Mouse (Mus musculus): ENCODE data around the gene Pde2a. TPM values are rescaled to one million over a fixed set of nuclear protein-coding genes. Genes with fewer than 3 reads are reported as not detected.

The Pde2a gene
- 100 to 1,000 TPM; 197 to 215 TPM for total RNA-seq (2021)
- long read RNA-seq, full-length matches to known transcripts, result 38 of 87 reads
- long read RNA-seq, partial matches to known transcripts, result 40 of 87 reads
- long read RNA-seq, other reads (novel, unspliced or antisense), result 9 of 87 reads

DNA sequence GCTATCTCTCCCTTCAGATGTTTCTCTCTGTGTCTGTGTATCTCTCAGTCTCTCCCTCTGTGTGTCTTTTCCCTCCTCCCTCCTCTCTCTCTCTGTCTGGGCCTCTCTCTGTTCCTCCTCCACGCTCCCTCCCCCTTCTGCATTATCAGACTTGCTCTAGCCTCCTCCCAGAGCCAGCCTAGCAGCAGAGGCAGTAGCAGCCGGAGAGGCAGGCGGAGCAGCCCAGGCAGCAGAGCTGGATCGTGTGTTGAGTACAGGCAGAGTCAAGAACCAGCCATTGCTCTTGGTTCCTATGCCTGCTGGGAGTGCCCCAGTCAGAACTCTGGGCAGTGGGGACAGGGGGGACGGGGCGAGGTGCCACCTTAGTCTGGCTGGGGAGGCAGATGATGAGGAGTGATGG, at the start of gene Pde2a:
TSS of gene Pde2a (plus strand) at position 163 of the 400 bp plus-strand sequence.
- DNase-seq (ENCODE audit: low spot score in 2 of 2), result peak; percentile 67

- no peak for DNase-seq (ENCODE audit: low spot score in 2 of 2)
Observed at GRCm38 (mm10) chr7:101373082-101373481, 48.4 kb upstream of the Pde2a start.

DNA sequence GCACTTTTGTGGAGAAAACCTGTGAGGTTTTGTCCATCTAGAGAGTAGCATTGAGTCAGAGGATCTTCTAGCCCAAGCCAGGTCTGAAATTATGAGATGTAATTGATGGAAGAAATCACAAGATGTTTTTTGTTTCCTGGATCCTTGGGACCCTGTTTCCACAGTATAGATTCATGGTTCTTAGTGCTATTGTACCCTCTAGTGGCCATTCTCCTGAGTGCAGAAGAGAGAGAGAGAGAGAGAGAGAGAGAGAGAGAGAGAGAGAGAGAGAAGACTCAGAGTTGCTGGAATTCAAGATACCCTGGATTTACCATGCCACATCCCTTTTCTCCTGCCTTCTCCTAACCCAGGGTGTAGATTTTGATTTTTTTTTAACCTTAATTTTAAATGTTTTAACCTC, 47.3 kb upstream of the Pde2a start:
- no peak for DNase-seq (ENCODE audit: low spot score in 2 of 2)

DNA sequence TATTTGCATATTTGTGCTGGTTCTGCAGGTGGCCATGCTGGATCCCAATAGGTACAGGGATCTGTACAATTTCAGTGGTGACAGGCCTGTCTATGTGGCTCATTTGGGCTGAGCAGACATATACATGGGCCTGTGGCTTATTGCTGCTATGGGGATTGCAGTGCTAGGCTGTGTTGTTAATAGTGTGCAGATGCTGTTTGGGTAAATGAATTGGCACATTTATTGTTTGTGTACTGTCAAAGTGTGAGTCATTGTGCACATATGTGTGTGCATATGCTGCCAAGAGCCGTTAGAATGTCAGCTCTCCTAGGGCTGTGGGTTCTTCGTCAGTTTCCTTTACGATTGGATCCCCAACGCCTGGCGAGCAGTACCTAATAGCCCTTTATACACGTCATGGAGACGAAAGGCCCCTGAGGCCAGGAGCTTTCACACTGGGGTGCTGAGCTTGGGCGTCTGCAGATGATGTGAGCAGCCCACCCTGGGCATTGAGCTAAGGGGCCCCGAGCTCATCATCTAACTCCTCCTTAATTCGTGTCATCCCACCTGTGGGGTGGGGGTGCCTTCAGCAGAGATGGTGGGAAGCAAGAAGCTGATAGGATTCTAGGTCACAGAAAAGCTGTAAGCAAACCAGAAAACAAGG, 44.7 kb upstream of the Pde2a start:
- no peak for DNase-seq (ENCODE audit: low spot score in 2 of 2)

DNA sequence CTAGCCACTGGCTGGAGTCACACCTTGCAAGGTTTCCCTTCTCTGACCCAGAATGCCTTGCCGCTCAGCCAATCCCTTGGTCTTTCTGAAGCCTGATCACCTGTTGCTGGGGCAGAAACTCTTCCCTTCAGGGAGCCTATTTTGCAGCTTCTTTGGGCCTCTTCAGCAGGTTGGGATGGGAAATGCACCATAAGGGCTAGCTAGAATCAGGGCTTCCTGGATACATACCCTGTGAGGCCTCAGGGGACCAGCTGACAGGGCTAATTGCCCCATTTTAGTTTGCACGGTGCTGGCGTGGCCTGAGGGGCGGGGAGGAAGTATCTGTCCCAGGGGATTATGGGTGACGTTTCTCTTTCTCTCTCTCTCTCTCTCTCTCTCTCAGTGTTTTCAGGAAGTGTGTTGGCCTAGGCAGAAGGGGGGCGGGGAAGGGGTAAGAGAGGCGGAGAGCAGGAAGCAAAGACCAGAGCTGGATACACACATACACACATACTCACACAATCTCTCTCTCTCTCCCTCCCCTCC, 43.7 kb upstream of the Pde2a start:
- no peak for DNase-seq (ENCODE audit: low spot score in 2 of 2)

DNA sequence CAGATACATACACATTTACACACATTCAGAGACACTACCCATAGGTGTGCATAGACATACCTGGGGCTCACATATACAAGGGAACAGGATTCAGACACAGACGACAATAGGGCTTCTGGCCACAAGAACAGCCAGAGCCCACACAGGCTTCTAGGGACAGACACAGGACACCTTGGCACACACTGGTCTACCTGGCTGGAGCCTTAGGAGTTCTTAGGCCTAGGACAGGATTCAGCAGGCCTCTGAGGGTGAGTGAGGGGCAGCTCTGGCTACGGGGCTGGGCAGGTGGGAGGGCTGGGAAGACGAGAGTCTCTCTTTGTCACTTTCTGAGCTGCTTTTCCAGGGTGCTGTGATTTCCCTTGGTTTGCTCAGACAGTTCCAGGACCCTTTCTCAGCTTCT, 43.2 kb upstream of the Pde2a start:
- DNase-seq (ENCODE audit: low spot score in 2 of 2), result no peak

GRCm38 (mm10) chr7:101378796-101379465, 42.6 kb upstream of the Pde2a start:
- DNase-seq (ENCODE audit: low spot score in 2 of 2), result no peak

GRCm38 (mm10) chr7:101379732-101380131, 41.8 kb upstream of the Pde2a start:
- DNase-seq (ENCODE audit: low spot score in 2 of 2), result no peak

- no peak for DNase-seq (ENCODE audit: low spot score in 2 of 2)
Observed at GRCm38 (mm10) chr7:101381512-101381911, 40.0 kb upstream of the Pde2a start.

DNA sequence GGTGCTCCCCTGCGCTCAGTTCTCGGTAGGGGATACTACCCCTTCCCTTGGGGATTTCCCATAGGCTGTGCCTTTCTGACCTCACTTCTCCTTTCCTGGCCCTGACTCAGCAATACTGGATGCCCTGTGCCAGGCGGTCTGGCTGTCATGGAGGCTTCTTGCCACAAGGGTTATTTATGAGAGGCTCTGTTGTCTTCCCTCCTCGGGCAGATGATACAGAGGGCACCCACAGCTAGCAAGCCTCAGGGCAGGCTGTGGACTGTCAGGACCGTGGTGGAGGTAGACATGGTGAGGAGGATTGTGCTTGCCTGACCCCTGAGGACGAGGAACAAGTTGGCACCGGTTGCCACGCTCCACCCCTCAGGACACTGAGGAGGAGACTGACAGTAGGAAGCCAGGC, 39.1 kb upstream of the Pde2a start:
- no peak for DNase-seq (ENCODE audit: low spot score in 2 of 2)

DNA sequence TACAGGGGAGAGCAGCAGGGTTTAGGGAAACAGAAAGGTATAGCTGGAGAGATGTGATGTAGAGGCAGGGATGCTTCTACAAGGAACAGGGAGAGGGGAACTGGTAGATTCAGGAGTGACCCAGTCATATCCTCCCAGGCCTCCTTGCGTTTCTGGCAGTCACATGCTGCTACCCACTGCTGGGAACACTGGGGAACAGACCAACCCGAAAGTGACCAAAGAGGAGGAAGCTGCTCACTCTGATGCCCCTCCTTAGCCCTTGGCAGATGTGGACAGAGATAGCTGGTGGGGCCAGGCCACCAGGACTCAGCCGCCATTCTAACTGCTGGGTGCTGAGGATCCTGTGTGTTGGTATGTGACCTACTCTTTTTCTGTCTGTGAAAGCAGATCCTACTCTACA, 37.7 kb upstream of the Pde2a start:
- no peak for DNase-seq (ENCODE audit: low spot score in 2 of 2)

- DNase-seq (ENCODE audit: low spot score in 2 of 2), result no peak
Observed at GRCm38 (mm10) chr7:101384931-101385330, 36.6 kb upstream of the Pde2a start.

DNA sequence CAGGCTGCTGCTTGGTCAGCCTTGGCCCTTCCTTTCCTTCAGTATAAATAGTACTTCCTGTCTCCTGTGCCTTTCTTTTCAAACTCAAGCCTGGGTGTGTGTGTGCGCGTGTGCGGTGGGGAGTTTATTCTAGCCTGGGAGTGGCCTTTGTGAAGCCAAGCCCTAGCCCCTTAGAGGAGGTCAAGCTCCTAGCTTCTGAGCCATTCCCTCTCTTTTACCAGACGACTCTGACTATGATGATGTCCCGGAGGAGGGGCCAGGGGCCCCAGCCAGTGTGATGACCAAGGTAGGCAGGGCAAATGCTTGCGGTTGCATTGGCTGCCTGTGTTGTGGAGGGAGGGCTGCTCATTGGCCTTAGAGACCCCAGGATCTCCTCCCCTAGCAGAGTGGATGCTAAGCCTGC, 36.2 kb upstream of the Pde2a start:
- DNase-seq (ENCODE audit: low spot score in 2 of 2), result no peak

DNA sequence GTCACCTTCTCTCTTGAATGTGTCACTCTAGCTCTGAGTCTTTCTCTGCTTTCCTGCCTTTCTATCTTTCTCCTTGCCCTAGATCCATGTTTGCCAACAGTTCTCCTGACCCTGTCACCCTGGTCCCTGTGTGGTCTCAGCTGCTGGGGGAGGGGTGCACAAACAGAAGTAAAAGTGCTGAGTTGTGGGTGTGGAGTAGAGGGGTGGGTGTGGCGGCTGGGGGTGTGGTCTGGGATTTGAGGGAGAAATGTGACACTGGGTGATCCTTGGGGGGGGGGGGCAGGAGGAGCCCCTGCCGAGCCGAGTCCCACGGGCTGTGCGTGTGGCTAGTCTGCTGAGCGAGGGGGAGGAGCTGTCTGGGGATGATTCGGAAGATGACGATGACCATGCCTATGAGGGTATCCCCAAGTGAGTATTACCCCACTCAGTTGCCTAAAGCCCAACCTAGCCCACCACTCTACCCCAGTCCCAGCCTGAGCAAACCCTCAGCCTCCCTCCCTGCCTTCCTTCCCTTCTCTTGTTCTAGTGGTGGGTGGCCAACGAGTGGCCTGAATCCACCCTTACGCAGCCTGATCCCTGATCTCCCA, 35.5 kb upstream of the Pde2a start:
- no peak for DNase-seq (ENCODE audit: low spot score in 2 of 2)

DNA sequence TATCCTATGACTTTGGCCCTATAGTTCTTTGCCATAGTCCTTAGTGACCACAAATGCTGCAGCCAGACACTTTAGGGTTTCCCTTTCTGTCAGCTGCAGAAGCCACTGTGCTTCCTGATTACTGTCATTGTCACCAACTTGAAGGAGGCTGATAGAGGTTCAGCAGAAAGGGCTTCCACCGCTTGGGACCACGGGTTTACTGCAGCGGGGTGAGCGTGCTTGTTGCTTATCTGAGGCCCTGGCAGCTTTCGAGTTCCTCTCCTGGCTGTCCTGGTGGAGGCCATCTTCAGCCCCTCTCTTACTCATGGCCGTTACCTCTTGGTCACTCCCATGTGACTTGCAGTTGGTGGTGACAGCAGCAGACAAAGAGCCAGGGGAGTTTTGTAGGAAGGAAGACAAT, 32.2 kb upstream of the Pde2a start:
- DNase-seq (ENCODE audit: low spot score in 2 of 2), result no peak

DNA sequence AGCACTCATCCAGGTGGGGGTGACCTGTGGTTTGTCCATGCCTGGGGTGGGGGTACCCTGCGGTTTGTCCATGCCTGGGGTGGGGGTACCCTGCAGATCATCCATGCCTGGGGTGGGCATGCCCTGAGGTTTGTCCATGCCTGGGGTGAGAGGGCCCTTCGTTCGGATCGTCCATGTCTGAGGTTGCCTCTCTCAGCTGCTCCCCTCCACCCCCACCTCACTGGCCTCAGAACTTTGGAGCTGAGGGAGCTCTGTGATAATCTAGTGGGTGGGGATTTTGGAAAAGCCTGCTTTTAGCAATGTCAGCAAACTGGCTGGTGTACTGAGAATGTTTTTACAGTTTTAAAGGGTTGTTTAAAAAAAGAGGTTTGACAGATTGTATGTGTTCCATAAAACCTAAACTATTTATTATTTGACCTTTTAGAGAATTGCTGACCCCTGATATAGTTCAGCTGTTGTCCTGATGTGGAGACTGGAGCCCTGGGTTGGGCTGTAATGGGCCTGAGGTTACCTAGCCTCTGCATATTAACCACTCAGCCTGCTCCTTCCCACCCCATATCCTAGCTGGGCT, 29.5 kb upstream of the Pde2a start:
- no peak for DNase-seq (ENCODE audit: low spot score in 2 of 2)

DNA sequence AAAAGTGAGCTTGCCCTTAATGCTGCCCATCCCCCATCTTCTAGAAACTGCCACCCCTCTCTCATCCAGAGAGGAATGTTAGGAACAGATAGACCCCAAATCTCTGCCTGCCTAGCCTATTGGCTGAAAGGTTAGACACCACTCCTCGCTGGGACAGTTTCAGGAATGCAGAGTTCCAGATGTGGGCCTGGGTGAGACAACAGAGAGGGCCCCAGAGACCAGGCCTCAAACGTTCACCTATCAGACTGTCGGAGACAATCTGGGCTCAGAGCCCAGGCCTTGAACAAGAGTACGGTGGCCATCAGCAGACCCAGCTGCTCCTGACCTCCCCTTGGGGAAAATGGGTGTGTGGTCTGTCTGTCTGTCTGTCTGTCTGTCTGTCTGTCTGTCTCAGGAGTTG, 28.5 kb upstream of the Pde2a start:
- no peak for DNase-seq (ENCODE audit: low spot score in 2 of 2)

GRCm38 (mm10) chr7:101393694-101394504, 27.6 kb upstream of the Pde2a start:
- no peak for DNase-seq (ENCODE audit: low spot score in 2 of 2)

GRCm38 (mm10) chr7:101394569-101394968, 26.9 kb upstream of the Pde2a start:
- DNase-seq (ENCODE audit: low spot score in 2 of 2), result no peak

GRCm38 (mm10) chr7:101395471-101395870, 26.0 kb upstream of the Pde2a start:
- no peak for DNase-seq (ENCODE audit: low spot score in 2 of 2)

DNA sequence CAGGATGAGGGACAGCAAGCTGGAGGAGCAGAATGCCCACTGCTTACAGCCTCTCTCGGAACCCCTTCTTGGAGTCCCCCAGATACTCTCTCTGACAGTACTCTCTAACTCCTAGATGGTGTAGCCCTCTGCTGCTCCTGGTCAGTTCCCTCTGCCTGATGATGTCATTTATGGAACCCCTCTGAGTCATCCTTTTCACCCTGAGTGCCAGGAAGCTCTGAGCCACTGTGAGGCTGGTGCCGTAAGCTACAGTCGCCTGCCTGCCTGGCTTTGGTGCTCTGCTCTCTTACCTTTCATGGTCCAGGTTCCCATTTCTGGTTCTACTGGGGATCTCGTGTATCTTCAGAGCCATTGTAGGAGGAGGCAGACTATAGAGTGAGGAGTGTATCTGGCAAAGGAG, 24.3 kb upstream of the Pde2a start:
- DNase-seq (ENCODE audit: low spot score in 2 of 2), result no peak

Data from layer of hippocampus, postnatal 10 days (tissue).